Mouse (Mus musculus) left cerebral cortex, adult 18-20 months (tissue): ENCODE measurements around the gene Gm43517. TPM values are rescaled to one million over a fixed set of nuclear protein-coding genes. Genes with fewer than 3 reads are reported as not detected.
A peak's percentile ranks its signal among the peaks of the same experiment; 100 is the strongest.

Experiments used
- DNase-seq, 2 experiments: peaks; one replicate each; pipeline ENCODE4 v3.0.0; 2021 to 2022; ENCODE audit warnings: low spot score in 2 of 2, mixed read lengths in 1 of 2
- total RNA-seq, 2 experiments: library from RNA; stranded (reverse); gene quantifications; 2 replicates each; pipeline ENCODE4 v1.2.3; 2021

Gene Gm43517
- total RNA-seq, 2 experiments from 2014 or later: 6.3 to 6.9 TPM

DNA sequence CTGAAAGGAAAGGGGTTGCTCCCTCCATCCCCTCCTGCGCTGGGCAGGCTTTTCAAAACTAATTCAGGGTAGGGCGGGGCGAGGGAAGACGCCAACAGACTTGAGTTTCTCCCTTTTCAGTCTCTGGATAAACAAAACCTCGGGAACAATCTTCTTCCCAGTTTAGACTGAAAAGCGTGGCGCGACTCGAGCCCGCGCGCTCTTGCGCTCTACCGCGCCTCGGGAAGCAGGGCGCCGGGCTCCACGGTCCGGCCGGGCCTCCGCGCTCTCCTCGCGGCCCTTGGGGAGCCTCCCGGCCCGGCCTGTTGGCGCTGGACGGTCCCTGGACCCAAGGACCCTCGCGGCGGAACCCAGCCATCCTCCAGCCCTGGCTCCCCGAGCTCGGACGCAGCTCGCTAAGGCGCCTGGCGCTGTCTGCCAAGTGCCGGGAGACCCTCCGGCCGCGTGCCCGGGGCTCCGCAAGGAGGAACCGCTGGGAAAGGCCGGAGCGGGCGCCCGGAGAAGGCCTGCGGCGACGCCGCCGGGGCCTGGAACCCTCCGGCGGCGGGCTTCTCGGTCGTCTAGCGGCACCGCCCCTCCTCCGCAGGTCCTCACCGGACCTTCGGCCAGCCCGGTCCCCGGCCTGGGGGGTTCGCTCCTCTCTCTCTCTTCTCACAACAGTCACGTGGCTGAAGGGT is 16.3 kb downstream of the Gm43517 start:
- DNase-seq: peak; percentile 59 to 70

DNA sequence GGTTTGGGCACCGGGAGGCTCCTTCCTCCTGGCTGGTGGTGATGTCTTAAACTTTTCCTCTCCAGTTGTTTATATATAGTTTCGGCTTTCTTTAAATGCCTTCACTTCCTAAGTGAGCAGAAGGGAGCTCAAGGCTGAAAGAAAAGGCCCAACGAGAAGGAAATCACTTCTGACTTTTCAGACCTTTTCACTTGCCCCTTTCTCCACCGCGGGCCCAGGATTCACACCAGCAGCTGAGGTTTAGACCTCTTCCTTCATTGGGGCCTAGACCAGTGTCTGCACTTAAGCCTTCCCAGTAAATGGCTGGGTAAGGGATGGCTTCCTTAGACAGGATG is 16.8 kb downstream of the Gm43517 start:
- DNase-seq: no peak

DNA sequence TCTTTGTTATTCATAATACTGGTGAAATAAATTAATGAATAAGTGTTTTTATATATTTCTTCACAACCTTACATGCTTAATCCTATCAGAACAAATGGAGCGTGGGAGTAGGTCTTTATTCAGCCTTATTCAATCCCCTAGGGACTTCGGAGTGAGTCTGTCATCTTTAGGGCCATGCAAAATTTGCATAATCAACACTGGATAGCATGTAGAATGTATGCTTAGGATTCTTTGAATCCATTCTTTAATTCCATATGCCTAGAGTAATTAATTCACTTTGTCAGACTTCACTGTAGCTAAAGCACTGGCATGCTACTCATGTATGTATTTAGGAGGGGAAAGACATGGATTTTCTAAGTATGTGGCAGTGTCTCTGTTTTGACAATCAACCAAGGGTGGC is 24.9 kb downstream of the Gm43517 start:
- DNase-seq: no peak

DNA sequence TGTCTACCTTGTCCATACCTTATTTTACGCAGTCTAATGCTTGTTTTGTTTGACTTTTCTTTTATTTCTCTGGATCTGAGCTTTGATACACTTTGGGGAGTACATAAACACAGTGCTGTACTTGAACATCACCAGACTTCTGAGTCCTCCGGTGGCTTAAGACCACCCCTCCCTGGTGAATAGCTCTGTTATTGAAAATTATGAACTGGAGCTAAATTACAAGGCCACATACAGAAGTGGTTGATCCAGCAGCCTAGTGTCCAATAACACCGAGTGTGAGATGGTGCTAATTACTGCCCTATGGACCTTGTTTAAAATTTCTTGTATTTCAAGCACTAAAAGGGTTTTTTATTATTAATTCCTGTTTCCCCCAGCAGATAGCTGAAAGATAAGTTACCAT is 33.0 kb downstream of the Gm43517 start:
- no peak for DNase-seq

Other genes starting within 250 kb of the Gm43517 start
- gene Foxg1, start 2.5 kb upstream of the Gm43517 start, total RNA-seq: 100 to 1,000 TPM in 1 of 2 experiments, 10 to 100 TPM in 1; 97.5 to 110 TPM